8 mouse cellular contexts compared by ENCODE assay signal in the genomic region with DNA sequence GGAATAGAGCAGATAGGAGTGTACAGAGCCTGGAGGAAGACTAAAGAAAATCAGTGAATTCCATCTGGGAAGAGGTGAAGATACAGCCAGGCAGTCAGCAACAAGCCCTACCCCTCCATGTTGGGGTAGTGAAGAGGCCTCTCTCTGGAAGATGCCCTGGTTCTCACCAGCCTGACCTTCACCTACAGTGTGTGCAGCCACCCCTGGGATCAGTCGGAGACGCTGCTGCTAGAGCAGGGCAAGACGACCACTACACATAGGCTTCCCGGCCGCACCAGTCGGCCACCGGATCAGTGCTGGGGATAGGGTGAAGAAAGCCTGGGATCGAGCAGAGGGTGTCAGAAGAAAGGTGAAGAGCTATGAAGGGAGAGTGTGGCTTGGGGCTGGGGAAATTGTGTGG. TPM values are rescaled to one million over a fixed set of nuclear protein-coding genes. Genes with fewer than 3 reads are reported as not detected.
DNase-seq lines count a peak whose midpoint lies in the region; ATAC-seq lines count a peak whose summit lies in the region.

No protein-coding gene starts in this region.

- H3K9ac ChIP-seq in lung, embryonic 15.5 days, result no peak overlapping the region
- H3K9ac ChIP-seq in limb, embryonic 11.5 days (ENCODE audit: low read length), result no peak overlapping the region
- H3K9ac ChIP-seq in stomach, embryonic 15.5 days, result no peak overlapping the region

- H3K9me3 ChIP-seq in lung, embryonic 15.5 days, result no peaks in the 10 kb centered on the region
- no peaks in the 10 kb centered on the region for H3K9me3 ChIP-seq in limb, embryonic 11.5 days (ENCODE audit: control insufficient read depth, low read length)
- H3K9me3 ChIP-seq in stomach, embryonic 15.5 days, result no peaks in the 10 kb centered on the region

- 46% methylated on average over 8 of the region's 8 CpGs for WGBS in lung, embryonic 15.5 days
- 35% methylated on average over 8 of the region's 8 CpGs for WGBS in limb, embryonic 11.5 days
- WGBS in stomach, embryonic 15.5 days, result 47% methylated on average over 8 of the region's 8 CpGs

- H3K4me2 ChIP-seq in lung, embryonic 15.5 days, result peak overlapping the region; percentile 97
- H3K4me2 ChIP-seq in limb, embryonic 11.5 days (ENCODE audit: low read depth, severe bottlenecking), result peak overlapping the region; percentile 88
- peak overlapping the region; percentile 98 for H3K4me2 ChIP-seq in stomach, embryonic 15.5 days

- H3K36me3 ChIP-seq in lung, embryonic 15.5 days, result no peaks in the 10 kb centered on the region
- no peaks in the 10 kb centered on the region for H3K36me3 ChIP-seq in limb, embryonic 11.5 days (ENCODE audit: control insufficient read depth, insufficient read depth, low read length)
- peaks cover 5% of the 10 kb centered on the region; the same call in 1 of the 2 replicates for H3K36me3 ChIP-seq in stomach, embryonic 15.5 days

- H3K4me1 ChIP-seq in lung, embryonic 15.5 days, result peaks cover 17% of the 10 kb centered on the region
- H3K4me1 ChIP-seq in limb, embryonic 11.5 days (ENCODE audit: control insufficient read depth, insufficient read depth, low read length), result peaks cover 14% of the 10 kb centered on the region; the same call in 1 of the 2 replicates
- H3K4me1 ChIP-seq in stomach, embryonic 15.5 days, result peaks cover 13% of the 10 kb centered on the region

- H3K27me3 ChIP-seq in lung, embryonic 15.5 days, result peaks cover 43% of the 10 kb centered on the region
- H3K27me3 ChIP-seq in limb, embryonic 11.5 days (ENCODE audit: control insufficient read depth, insufficient read depth, low read length), result peaks cover 36% of the 10 kb centered on the region
- peaks cover 28% of the 10 kb centered on the region for H3K27me3 ChIP-seq in stomach, embryonic 15.5 days (replicated peaks)

- ATAC-seq in lung, embryonic 15.5 days (ENCODE audit: borderline replicate concordance, extremely low read depth, low FRiP score, low TSS enrichment), result no peak
- ATAC-seq in limb, embryonic 11.5 days (ENCODE audit: insufficient number of reproducible peaks, low FRiP score, low TSS enrichment, low read depth), result no peak
- ATAC-seq in stomach, embryonic 15.5 days (ENCODE audit: insufficient read depth, low FRiP score, low read depth), result no peak

- H3K4me3 ChIP-seq in lung, embryonic 15.5 days, result peak overlapping the region; percentile 49; the same call in 1 of the 2 replicates
- peak overlapping the region; percentile 40; the same call in 1 of the 2 replicates for H3K4me3 ChIP-seq in limb, embryonic 11.5 days (ENCODE audit: low read depth, low read length)
- H3K4me3 ChIP-seq in stomach, embryonic 15.5 days (replicated peaks), result peak overlapping the region; percentile 49; the same call in 1 of the 2 replicates

- peak; percentile 26 to 37 for DNase-seq in cerebellum, postnatal 36 days
- no peak for DNase-seq in cerebellum, adult 8-10 months
- no peak for DNase-seq in lung, postnatal 4 days
- no peak for DNase-seq in limb, embryonic 11.5 days (ENCODE audit: low spot score)
- no peak for DNase-seq in gastrocnemius, postnatal 10 days
- DNase-seq in right cerebral cortex, postnatal 4 days, result no peak

- H3K27ac ChIP-seq in lung, embryonic 15.5 days, result no peak overlapping the region
- H3K27ac ChIP-seq in limb, embryonic 11.5 days (replicated peaks; ENCODE audit: low read depth, low read length), result no peak overlapping the region
- no peak overlapping the region for H3K27ac ChIP-seq in stomach, embryonic 15.5 days

RNA-seq across cellular contexts. Expression of a gene that starts 0.8 kb away (rescaled TPM):
- 0.47 TPM in 1 of 2 replicates, not detected in the other for polyA plus RNA-seq in lung, embryonic 15.5 days (2015; fragmentation: Nextera tagmentation; extraction: Ambion mirVana)
- polyA plus RNA-seq in limb, embryonic 11.5 days (2014; fragmentation: Nextera tagmentation; extraction: Ambion mirVana), result not detected in 2 replicates
- 0.57 TPM in 1 of 2 replicates, not detected in the other for polyA plus RNA-seq in stomach, embryonic 15.5 days (2015; fragmentation: Nextera tagmentation; extraction: Ambion mirVana)
- total RNA-seq in gastrocnemius, postnatal 10 days (2021), result not detected

RNA-seq across cellular contexts. Expression of a gene that starts 0.9 kb away (rescaled TPM):
- 39.5 and 51.4 TPM in 2 replicates for polyA plus RNA-seq in lung, embryonic 15.5 days (2015; fragmentation: Nextera tagmentation; extraction: Ambion mirVana)
- polyA plus RNA-seq in limb, embryonic 11.5 days (2014; fragmentation: Nextera tagmentation; extraction: Ambion mirVana), result 4.6 and 5.1 TPM in 2 replicates
- polyA plus RNA-seq in stomach, embryonic 15.5 days (2015; fragmentation: Nextera tagmentation; extraction: Ambion mirVana), result 7.4 and 7.7 TPM in 2 replicates
- 100 to 1,000 TPM; 465 to 601 TPM for total RNA-seq in gastrocnemius, postnatal 10 days (2021)

RNA-seq across cellular contexts. Expression of a gene that starts 30.2 kb away (rescaled TPM):
- 19.0 and 20.0 TPM in 2 replicates for polyA plus RNA-seq in lung, embryonic 15.5 days (2015; fragmentation: Nextera tagmentation; extraction: Ambion mirVana)
- 123 and 136 TPM in 2 replicates for polyA plus RNA-seq in limb, embryonic 11.5 days (2014; fragmentation: Nextera tagmentation; extraction: Ambion mirVana)
- polyA plus RNA-seq in stomach, embryonic 15.5 days (2015; fragmentation: Nextera tagmentation; extraction: Ambion mirVana), result 34.0 and 34.5 TPM in 2 replicates
- total RNA-seq in gastrocnemius, postnatal 10 days (2021), result 10 to 100 TPM; 47.8 to 51.5 TPM

RNA-seq across cellular contexts. Expression of a gene that starts 50.5 kb away (rescaled TPM):
- polyA plus RNA-seq in lung, embryonic 15.5 days (2015; fragmentation: Nextera tagmentation; extraction: Ambion mirVana), result 64.4 and 71.3 TPM in 2 replicates
- polyA plus RNA-seq in limb, embryonic 11.5 days (2014; fragmentation: Nextera tagmentation; extraction: Ambion mirVana), result 82.6 and 88.9 TPM in 2 replicates
- polyA plus RNA-seq in stomach, embryonic 15.5 days (2015; fragmentation: Nextera tagmentation; extraction: Ambion mirVana), result 59.9 and 64.9 TPM in 2 replicates
- total RNA-seq in gastrocnemius, postnatal 10 days (2021), result 10 to 100 TPM; 45.4 to 46.9 TPM

RNA-seq across cellular contexts. Expression of a gene that starts 50.7 kb away (rescaled TPM):
- polyA plus RNA-seq in lung, embryonic 15.5 days (2015; fragmentation: Nextera tagmentation; extraction: Ambion mirVana), result 172 and 183 TPM in 2 replicates
- polyA plus RNA-seq in limb, embryonic 11.5 days (2014; fragmentation: Nextera tagmentation; extraction: Ambion mirVana), result 234 and 251 TPM in 2 replicates
- polyA plus RNA-seq in stomach, embryonic 15.5 days (2015; fragmentation: Nextera tagmentation; extraction: Ambion mirVana), result 129 and 135 TPM in 2 replicates
- 10 to 100 TPM; 27.2 to 29.5 TPM for total RNA-seq in gastrocnemius, postnatal 10 days (2021)

Comparison
In these comparisons a context has a peak if more than half of its experiments do, and no peak if none do; other contexts are left out.
1. DNase-seq: peak in cerebellum, postnatal 36 days (2 of 2); none in cerebellum, adult 8-10 months (single experiment), lung, postnatal 4 days (0 of 2), limb, embryonic 11.5 days (single experiment), gastrocnemius, postnatal 10 days (single experiment) and right cerebral cortex, postnatal 4 days (single experiment).
2. Peak in every context shown above with its lines, with median percentiles within 50 percentile points of each other: H3K4me2 ChIP-seq and H3K4me3 ChIP-seq.